Mouse (Mus musculus): ENCODE data around the gene Cox4i1.
"Not testable (repeated sequence)": the region's sequence is repeated elsewhere in the genome, so short reads cannot be mapped to it uniquely, and the experiment has no call there.

The Cox4i1 gene

GRCm38 (mm10) chr8:120664566-120664965 lies 3.5 kb upstream of the Cox4i1 start:
- no peak for DNase-seq (ENCODE audit: low read depth, low spot score)

- no peak for DNase-seq (ENCODE audit: low read depth, low spot score)
Measured at GRCm38 (mm10) chr8:120665726-120666455, 2.1 kb upstream of the Cox4i1 start.

GRCm38 (mm10) chr8:120666807-120667470 lies 1.1 kb upstream of the Cox4i1 start:
- no peak for DNase-seq (ENCODE audit: low read depth, low spot score)

GRCm38 (mm10) chr8:120668374-120668905 lies 418 bp downstream of the Cox4i1 start, which contains the start of gene Emc8:
Gene Emc8, minus strand, starts transcription at chr8:120668573.
- DNase-seq (ENCODE audit: low read depth, low spot score) = no peak

- no peak for DNase-seq (ENCODE audit: low read depth, low spot score)
Measured at GRCm38 (mm10) chr8:120671775-120672174, 3.8 kb downstream of the Cox4i1 start.

GRCm38 (mm10) chr8:120672626-120673229 lies 4.7 kb downstream of the Cox4i1 start:
- DNase-seq (ENCODE audit: low read depth, low spot score) = no peak

- DNase-seq (ENCODE audit: low read depth, low spot score) = no peak
Measured at GRCm38 (mm10) chr8:120673298-120673697, 5.3 kb downstream of the Cox4i1 start.

- no peak for DNase-seq (ENCODE audit: low read depth, low spot score)
Measured at GRCm38 (mm10) chr8:120675718-120676117, 7.7 kb downstream of the Cox4i1 start.

- DNase-seq (ENCODE audit: low read depth, low spot score) = no peak
Measured at GRCm38 (mm10) chr8:120678447-120678846, 10.4 kb downstream of the Cox4i1 start.

- no peak for DNase-seq (ENCODE audit: low read depth, low spot score)
Measured at GRCm38 (mm10) chr8:120679629-120680387, 11.8 kb downstream of the Cox4i1 start.

- DNase-seq (ENCODE audit: low read depth, low spot score) = not testable (repeated sequence)
Measured at GRCm38 (mm10) chr8:120680405-120680804, 12.4 kb downstream of the Cox4i1 start.

GRCm38 (mm10) chr8:120681113-120681512 lies 13.1 kb downstream of the Cox4i1 start:
- no peak for DNase-seq (ENCODE audit: low read depth, low spot score)

GRCm38 (mm10) chr8:120683602-120684001 lies 15.6 kb downstream of the Cox4i1 start:
- no peak for DNase-seq (ENCODE audit: low read depth, low spot score)

- no peak for DNase-seq (ENCODE audit: low read depth, low spot score)
Measured at GRCm38 (mm10) chr8:120684082-120684481, 16.1 kb downstream of the Cox4i1 start.

- DNase-seq (ENCODE audit: low read depth, low spot score) = no peak
Measured at GRCm38 (mm10) chr8:120685097-120685496, 17.1 kb downstream of the Cox4i1 start.

- no peak for DNase-seq (ENCODE audit: low read depth, low spot score)
Measured at GRCm38 (mm10) chr8:120685591-120685990, 17.6 kb downstream of the Cox4i1 start.

GRCm38 (mm10) chr8:120686051-120686450 lies 18.0 kb downstream of the Cox4i1 start:
- DNase-seq (ENCODE audit: low read depth, low spot score) = no peak

GRCm38 (mm10) chr8:120686576-120686975 lies 18.6 kb downstream of the Cox4i1 start:
- DNase-seq (ENCODE audit: low read depth, low spot score) = no peak

GRCm38 (mm10) chr8:120687786-120688185 lies 19.8 kb downstream of the Cox4i1 start:
- DNase-seq (ENCODE audit: low read depth, low spot score) = no peak

GRCm38 (mm10) chr8:120688511-120688910 lies 20.5 kb downstream of the Cox4i1 start:
- DNase-seq (ENCODE audit: low read depth, low spot score) = no peak

- no peak for DNase-seq (ENCODE audit: low read depth, low spot score)
Measured at GRCm38 (mm10) chr8:120692934-120693333, 24.9 kb downstream of the Cox4i1 start.
